Mouse (Mus musculus) adrenal gland (tissue): ENCODE results near the gene Cmklr1.

ENCODE experiments used
- intact Hi-C: fragments of 180-260 bp; cut with DNase I; formaldehyde crosslinking; loops from one replicate; pipeline ENCODE4 v1.15.1; 2025

Gene Cmklr1

DNA sequence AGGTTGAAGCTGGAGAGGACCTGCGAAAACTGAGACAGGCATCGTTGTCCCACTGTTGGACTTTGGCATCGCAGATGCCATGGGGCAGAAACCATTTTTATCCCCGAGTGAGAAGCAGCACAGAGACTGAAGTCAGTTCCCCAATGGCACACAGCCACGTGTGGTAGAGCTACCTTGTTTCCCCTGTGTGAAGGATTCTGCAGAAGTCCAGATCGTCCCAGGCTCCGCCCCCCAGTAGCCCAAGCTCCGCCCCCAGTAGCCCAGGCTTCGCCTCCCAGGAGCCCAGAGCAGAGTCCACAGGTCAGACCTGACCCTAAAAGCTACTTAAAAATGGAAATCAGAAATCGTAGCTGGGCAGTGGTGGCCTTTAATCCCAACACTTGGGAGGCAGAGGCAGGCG lies 4.0 kb upstream of the Cmklr1 start:
- intact Hi-C loops = no loop called here

DNA sequence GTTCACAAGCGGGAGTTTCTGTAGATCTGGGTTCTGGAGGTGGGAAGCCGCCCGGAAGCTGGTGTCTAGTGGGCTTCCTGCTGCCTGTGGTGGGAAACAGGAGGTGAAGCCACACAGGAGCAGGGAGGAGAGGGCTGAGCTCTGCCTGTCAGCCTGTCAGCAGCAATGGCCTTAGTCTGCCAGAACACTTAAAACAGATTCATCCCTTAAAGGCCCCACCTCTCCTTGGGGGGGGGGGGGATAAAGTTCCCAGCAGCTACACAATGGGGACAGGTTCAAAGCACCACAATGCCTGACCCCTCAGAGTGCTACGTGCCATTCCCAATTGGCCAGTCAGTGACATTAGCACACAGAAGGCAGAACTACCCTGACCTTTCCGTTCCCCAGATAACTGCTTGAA lies 2.0 kb upstream of the Cmklr1 start:
- intact Hi-C loops = no loop called here

DNA sequence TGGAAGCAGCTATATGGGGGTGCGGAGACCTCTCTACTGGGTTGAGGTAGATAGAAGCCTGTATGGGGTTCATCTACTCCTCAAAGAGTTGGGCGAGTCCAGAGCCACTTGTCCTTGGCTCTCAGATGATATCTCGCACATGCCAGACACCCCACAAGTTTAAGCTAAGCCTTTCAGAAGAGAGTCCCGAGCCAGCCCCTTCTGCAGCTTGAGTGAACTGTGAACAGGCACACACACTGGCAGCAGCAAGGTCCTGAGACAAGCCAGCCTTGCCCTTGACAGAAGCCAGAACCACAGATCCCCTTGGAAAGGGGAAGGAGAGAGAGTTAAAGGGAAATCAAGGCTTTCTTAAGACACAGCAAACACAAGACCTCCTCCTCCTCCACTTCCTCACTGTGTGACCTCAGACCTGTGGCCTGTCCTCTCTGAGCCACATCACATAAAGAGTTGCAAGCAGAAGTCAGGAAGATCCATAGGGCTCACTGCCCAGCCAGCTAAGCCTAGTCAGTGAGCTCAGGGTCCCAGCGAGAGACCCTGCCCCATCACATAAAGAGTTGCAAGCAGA lies 1.5 kb downstream of the Cmklr1 start:
- intact Hi-C loops = no loop called here

DNA sequence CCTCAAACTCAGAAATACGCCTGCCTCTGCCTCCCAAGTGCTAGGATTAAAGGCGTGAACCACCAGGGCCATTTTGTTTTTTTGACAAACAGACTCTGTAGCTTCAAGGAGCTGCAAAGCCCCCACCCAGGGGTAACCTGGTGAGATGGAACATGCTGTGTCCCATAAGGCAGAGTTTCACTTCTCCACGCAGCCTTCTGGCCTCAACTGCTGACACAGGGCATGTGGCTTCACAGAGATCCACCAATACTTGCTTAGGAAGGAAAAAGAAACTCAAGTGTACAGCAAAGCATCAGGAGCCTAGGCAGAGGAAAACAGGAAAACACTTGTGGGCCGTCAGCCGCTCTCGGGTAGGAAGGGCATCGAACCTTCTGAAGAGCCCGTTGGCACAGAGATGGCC lies 3.1 kb downstream of the Cmklr1 start:
- intact Hi-C loops = no loop called here

DNA sequence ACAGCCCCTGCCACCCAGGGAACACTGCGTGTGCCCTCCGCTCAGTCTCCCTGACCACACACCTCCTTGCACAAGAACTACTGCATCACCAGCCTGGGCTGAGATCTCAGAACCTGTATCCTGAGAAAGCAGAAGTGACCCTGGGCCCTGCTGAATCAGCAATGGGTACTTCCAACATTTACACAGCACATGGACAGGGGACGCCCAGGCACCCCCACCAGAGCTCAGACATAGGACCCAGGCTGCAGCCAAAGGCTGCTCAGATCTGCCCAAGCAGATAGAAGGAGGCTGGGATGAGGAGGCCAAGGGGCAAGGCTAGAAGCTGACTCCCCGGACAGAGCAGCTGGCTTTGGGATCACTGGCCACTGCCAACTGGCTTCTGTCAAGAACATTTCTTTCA lies 5.7 kb downstream of the Cmklr1 start:
- intact Hi-C loops = no loop called here

DNA sequence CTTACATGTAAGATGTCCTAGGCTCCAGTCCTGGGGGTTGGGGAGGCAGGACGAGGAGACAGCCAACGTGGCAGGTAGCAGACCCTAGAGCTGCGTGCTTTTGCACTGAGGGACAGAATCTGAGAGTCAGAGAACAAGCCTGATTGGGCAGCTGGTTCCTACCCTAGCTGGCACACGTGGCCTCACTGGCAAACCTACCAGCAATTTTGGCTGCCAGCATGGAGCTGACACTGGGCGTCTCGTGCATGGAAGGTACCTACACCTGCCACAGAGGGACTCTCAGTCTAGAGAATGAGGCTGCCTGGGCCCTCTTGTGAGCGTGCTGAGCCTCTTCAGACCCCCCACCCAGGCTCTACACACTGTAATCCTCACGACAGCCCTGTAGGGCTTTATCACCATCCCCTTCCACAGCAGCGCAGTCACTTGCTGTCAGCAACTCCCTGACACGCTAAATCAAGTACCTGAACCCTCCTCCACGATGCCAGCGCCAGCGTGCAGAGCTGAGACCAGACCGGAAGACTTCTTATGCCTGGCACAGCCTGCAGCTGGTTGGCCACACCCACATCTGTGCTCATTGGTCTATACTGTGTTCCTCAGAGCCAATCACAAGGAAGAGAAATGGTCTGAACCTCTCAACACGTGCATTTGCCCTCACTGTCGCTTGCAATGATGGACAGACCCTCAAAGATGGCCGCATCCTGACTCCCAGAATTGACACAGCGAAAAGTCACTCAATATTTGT lies 6.9 kb downstream of the Cmklr1 start:
- intact Hi-C loops = no loop called here

DNA sequence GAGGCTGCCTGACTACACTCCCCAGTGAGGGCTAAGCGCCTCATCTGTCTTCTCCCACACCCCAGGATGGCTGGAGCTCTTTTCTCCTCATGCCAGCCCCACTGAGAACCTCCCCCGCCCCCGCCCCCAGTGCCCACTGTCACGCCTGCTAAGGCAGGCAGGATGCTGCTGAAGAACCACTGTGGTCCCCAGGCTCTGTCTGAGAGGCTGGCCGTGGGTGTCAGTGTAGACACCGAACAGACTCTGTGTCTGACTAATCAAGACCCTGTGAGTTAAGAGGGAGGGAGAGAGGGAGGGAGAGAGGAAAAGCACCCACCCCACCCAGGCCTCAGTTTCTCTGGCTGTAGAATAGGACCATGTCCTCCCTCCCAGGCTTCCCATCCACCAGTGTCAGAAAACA lies 9.2 kb downstream of the Cmklr1 start:
- intact Hi-C loops = no loop called here

DNA sequence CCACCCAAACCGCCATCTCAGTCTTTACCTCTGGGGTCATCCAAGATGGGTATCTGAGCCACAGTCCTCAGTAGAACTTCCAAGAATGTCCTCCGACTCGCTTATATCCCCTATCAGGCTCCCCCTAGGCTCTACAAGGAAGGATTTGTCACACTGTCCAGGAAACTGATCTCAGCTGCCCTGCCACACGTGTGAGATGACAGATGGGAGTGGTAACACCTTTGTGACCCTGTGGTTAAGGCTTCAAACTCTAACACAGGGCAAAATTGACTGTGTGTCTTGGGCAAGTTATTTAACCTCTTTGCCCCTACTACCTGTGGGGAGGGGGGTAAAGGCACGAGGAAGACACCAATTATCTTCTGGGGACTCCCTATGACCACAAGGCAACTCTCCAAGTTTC lies 11.1 kb downstream of the Cmklr1 start:
- intact Hi-C loops = no loop called here

DNA sequence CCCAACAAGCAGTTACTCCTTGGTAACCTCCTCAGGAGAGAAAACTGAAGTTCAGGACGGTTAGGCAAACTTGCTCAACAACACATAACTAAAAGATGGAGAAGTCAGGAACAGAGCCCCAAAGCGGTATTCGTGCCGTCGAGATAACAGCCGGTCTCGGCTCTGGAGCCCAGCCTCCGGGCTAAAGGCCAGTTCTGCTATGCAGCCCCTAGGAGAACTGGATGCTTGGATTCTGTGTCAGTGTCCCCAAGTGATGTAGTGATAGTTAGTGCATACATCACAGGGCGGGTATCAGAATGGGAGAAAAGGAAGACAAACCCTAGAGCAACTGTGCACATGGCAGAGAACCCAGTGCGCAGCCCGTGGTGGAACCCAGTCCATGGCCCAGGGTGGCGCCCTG lies 12.2 kb downstream of the Cmklr1 start:
- intact Hi-C loops = no loop called here

DNA sequence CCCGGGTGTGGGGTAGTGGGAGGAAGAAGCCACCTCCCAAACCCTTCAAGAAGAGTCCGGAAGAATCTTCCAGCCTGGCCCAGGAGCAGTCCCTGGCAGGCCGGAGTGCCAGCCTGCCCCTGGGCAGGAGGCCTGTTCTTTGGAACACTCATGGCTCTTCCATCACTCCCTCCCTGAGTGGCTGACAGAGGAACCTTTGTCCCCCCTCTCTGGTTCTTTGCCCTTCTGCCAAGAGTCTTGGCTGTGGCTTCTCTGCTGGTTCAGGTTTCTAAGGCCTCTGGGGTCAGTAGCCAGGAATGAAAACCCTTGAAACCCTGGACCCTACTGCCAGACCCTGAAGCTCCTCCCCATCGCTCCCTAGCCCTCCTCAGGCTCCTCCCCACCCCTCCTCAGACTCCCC lies 12.6 kb downstream of the Cmklr1 start:
- intact Hi-C loops = no loop called here

DNA sequence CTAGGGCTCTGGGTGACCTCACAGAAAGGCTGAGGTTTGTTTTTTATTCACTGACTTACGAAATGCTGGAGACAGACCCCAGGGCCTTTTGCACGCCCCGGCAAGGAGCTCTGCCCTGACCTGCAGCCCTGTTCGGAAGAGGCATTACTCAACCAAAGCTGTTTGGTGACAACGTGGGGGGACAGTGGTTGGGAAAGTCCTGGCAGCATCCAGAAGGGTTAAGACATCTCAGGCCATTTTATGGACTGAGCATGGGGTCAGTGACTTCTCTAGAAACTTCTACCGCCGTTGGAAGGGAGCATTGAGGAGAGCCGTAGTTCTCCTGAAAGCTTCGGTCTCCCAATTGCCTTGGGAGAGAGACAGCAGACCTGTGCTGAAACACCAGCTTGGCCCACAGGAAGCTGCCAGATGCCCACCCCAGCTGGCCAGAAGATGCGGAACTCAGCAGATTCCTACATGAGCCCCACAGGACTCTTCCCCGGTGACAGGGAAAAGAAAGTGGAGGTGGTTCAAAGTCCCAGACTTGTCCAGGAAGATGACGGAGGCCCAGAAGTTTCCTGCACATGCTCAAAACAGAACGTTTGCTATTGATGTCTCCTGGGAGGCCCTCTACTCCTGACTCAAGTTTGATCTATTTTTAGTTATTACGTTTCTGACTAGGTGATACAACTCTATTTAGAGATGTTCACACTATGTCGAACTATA lies 14.2 kb downstream of the Cmklr1 start:
- intact Hi-C loops = no loop called here

DNA sequence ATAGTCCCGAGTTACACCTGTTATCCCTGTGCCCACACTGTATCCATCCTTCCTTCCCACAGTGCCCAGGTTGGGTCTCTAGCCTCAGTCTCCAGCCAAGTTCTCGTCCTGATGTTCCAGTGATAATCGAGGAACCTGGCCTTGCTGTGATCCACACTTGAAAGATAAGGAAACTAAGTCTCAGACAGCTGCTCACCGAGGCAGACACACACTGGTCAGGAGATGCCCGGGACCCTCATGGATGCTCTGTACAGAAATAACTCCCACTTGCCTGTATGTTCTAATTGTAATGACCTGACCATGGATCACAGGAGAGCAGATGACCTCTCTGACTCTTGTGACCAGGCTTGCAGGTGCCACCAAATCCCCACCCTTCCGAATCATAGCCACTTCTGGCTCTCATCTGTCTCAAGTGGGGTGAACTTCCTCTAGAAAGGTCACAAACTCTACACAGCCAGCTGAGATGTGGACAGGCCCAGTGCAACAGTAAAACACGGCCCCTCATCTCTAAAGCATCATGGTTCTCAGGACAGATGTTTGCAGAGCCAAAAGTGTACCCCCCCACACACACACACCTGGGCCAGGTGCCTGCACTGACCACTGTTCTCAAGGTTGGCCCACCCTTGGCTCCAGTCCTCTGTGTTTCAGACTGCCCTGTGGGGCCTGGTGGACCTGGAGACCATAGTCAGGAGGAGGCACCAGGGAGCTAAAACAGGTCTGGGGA lies 15.2 kb downstream of the Cmklr1 start:
- intact Hi-C loops = no loop called here

DNA sequence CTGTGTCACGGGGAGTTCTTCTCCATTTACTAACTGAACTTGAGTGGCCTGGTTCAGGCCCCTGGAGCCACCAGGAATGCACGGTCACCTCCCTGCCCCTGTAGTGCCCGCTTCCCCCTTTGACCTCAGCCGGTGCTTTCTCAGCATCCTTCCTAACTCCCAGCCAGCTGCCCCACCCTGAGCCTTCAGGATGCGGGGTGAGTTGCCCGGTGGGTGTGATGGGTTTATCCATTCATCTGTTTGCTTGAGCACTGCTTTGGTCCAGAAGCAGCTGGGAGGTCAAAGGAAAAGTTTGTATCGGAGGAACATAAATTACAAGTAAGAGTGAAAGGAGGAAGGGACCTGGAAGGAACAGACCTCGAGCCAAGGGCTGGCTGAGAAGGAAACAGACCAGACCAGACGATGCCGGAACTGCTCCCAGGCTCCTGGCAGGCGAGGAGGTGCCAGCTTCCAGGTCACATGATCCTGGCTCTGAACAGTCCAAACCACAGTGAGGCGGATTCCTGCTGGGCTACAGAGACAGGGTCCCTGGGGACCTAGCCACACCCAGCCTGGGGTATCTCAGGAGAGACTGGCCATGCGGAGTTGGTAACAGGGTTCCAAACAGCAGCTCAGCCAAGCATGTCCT lies 16.1 kb downstream of the Cmklr1 start:
- intact Hi-C loops = no loop called here

DNA sequence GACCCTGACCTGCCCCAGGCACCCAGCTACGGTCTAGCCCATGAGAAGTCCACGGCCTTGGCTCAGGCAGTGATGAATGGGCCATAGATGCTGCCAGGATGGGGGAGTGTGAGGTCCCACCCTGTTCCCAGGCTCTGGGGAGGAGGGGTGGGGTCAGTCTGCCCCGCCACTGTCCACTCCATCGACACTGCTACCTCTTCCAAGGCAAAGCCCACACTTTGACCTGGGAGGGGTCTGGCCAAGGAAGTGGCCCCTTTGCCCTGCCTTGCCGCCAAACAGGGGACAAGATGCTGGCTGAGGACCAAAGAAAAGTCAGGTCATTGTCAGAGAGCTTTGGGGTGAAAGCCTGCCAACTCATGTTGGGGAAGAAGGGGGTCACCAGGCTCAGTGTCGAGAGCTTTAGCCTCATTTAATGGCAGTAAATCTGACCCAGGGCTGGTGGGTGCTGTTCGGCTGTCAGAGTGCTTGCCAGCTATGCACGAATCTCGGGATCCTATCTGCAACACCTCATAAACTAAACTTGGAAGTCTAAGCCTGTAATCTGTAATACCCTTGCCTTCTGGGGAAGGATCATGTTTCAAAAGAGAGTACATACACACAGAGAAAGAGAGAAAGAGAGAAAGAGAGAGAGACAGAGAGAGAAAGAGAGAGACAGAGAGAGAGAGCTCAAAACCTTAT lies 17.1 kb downstream of the Cmklr1 start:
- intact Hi-C loops = no loop called here

DNA sequence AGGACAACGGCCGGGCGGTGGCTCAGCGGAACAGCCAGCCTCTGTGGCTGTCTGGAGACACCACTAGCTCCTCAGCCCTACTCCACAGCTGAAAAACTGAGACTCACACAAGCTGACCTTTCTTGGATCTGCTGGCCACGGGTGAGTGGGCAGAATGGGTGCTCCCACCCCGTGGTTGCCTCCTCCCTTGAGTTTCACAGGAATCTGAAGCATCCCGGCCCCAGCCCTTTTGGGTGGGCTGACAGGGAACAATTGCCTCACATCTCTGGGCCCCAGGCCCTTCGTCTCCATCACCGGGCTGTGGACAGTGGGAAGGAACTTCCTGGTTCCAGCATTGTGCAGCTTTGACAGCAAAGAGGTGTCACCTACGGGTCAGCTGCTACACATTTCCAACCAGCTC lies 20.1 kb downstream of the Cmklr1 start:
- intact Hi-C loops = no loop called here

DNA sequence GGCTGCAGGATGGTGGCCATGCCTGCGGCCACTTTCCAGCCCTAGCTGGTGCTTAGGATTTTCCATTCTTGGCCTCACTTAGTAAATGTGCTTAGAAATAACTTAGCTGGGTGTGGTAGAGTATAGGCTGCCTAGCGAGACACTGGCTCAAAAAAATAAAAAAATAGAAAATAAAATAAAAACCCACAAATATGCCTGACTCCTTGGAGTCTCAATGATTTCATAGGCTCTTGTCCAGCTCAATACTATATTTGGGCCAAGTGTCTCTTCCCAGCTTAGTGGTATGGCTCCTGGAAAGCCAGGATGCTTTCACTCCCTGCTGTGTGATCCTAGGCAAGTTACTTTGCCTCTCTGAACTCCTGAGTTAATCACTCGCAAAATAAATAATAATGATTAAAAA lies 21.0 kb downstream of the Cmklr1 start:
- intact Hi-C loops = no loop called here

DNA sequence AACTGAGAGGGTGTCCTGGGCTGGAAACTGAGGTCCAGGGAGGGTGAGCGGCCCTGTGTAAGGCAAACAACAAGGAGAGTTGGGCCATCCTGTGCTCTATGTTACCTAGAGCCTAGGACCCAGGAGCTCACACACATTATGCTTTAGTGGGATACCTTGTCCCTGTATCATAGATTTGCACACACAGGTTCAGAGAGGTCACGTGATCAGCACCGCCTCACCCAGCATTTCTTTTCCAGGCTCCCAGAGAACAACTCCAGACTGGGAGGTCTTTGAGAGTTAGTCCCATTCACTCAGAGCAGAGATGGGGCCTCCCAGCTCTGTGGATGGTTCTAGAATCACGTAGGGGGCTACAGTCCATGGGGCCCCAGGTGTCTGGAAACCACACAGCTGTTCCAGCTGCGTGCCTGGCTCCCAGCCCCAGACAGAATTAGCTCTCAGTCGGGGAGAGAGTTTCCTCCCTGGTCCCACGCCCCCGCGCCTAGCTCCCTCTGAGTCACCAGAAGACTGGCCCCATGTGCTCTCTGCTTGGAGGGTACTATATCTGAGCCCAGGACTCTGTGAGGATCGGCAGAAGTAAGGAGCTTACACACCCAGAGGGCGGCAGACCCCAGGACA lies 22.3 kb downstream of the Cmklr1 start:
- intact Hi-C loops = no loop called here

DNA sequence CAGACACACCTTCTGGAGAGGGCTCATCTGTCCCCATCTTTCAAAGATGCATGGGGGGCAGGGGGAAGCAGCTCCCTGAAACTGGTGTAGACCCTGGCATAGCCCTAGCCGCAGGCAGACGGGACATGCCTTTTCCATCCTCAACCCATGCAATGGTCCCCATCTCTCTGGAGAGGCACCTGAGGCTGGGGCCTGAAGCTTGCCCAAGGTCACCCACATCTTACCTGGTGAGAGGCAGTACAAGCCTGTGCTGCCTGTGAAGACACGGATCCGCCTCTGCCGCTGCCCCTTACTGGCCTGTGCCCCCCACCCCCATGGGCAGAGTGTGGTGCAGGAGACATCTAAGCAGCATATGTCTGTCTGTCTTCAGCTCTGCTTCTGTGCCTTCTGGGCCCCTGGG lies 23.2 kb downstream of the Cmklr1 start:
- intact Hi-C loops = no loop called here

DNA sequence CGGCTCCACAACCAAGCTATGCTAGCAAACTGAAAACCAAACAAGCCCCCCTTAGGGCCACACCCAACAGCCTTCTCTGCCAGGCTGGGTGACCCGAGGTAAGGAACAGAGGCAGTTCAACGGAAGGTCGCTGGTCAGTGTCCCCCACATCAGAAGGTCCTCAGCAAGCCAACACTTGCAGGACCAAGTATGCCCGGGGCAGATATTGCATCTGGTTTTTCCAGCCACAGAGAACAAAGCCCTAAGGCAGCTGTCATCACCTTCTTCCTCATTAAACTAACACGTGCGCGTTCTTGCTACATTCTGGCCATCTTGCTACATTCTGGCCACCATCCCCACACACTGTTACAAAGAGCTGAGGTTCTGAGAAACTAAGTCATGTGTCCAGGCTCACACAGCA lies 23.9 kb downstream of the Cmklr1 start:
- intact Hi-C loops = no loop called here

DNA sequence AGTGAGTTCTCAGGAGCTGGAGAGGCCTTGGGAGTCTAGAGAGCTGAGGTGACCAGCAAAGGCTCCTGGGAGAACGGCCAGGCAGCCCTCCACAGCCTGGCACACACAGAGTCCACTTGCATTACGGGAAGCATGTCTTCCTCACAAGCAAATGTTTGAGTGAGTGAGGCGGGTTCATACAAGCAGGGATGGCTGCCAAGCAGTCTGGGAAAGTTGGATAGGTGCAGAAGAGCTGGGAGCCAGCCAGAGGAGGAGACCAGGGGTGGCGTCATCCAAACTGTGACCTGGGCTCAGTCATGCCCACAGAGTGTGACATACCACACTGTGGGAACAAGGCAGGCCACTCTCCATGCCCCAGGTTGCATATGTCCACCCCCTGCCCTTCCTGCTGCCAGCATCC lies 25.2 kb downstream of the Cmklr1 start:
- intact Hi-C loops = no loop called here

DNA sequence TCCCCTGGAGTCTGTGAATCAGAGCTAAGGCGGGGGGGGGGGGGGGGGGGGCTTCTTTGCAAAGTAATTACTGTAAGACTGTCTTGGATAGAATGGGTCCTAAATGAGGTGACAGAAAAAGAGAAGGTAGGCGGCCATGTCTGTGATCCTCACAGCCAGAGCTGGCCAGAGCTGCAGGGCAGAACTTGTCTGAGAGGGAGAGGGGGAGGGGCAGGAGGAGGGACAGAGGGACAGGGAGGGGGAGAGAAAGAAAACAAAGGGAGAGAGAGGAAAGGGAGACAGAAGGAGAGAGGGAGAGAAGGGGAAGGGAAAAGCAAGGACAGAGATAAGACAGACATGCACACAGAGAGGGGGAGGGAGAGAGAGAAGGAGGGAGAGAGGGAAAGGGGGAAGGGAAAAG lies 27.2 kb downstream of the Cmklr1 start:
- intact Hi-C loops = no loop called here
